Mouse (Mus musculus) liver, embryonic 14.5 days (tissue): Measurements from ENCODE around the gene Rel. TPM values are rescaled to one million over a fixed set of nuclear protein-coding genes. Genes with fewer than 3 reads are reported as not detected.
A peak's percentile ranks its signal among the peaks of the same experiment; 100 is the strongest.

Experiments used
- ATAC-seq: fragments of 200-750 bp; cut with Nextera tagmentation; 2 replicates; pipeline ENCODE4 v1.8.0; 2017; ENCODE audit warnings: moderate number of reproducible peaks, mild to moderate bottlenecking, moderate library complexity; ENCODE audit not compliant: insufficient read depth
- DNase-seq, 3 experiments: peaks; one replicate each; pipeline ENCODE4 v3.0.0-alpha.2; 2012 to 2013; ENCODE audit warnings: low read depth in 3 of 3, low spot score in 3 of 3
- H3K27ac ChIP-seq: fragments of 300-500 bp; sonication (generic); 2 replicates; pipeline ENCODE4 v1.5.1; 2014; ENCODE audit warnings: moderate library complexity, mild to moderate bottlenecking, control low read depth, inconsistent platforms
- H3K27me3 ChIP-seq: fragments of 300-500 bp; sonication (generic); 2 replicates; pipeline ENCODE4 v1.6.1; 2014; ENCODE audit warnings: mild to moderate bottlenecking, low read length, moderate library complexity; ENCODE audit not compliant: control insufficient read depth, insufficient read depth
- H3K36me3 ChIP-seq: fragments of 300-500 bp; sonication (generic); replicated peaks from 2 replicates; pipeline ENCODE4 v1.6.1; 2014; ENCODE audit warnings: low read depth; ENCODE audit not compliant: control insufficient read depth, insufficient read depth
- H3K4me1 ChIP-seq, 2 experiments: fragments of 200-500 bp in 1 of 2; fragments of 300-500 bp in 1 of 2; sonication (generic) in 1 of 2; replicated peaks; 2 replicates each; pipeline ENCODE4 v1.6.1; 2012 to 2014; ENCODE audit warnings: antibody characterized with exemption in 1 of 2, inconsistent platforms in 1 of 2, low read length in 1 of 2; ENCODE audit not compliant: control insufficient read depth in 2 of 2, insufficient read depth in 2 of 2
- H3K4me2 ChIP-seq: fragments of 300-500 bp; sonication (generic); 2 replicates; pipeline ENCODE4 v1.6.1; 2014; ENCODE audit warnings: low read depth, mild to moderate bottlenecking, control low read depth, moderate library complexity
- H3K4me3 ChIP-seq, 2 experiments: fragments of 200-500 bp in 1 of 2; fragments of 300-500 bp in 1 of 2; sonication (generic) in 1 of 2; 2 replicates each; pipeline ENCODE4 v1.5.1; 2012 to 2014; ENCODE audit warnings: low read depth in 2 of 2, low read length in 2 of 2, mild to moderate bottlenecking in 2 of 2, control low read depth in 1 of 2, inconsistent platforms in 1 of 2, moderate library complexity in 1 of 2; ENCODE audit not compliant: insufficient read depth in 1 of 2
- H3K9ac ChIP-seq: fragments of 300-500 bp; sonication (generic); replicated peaks from 2 replicates; pipeline ENCODE4 v1.6.1; 2014; ENCODE audit warnings: mild to moderate bottlenecking, control low read depth, moderate library complexity
- H3K9me3 ChIP-seq: fragments of 300-500 bp; sonication (generic); 2 replicates; pipeline ENCODE4 v1.6.1; 2016; ENCODE audit warnings: low read length, mixed read lengths; ENCODE audit not compliant: control insufficient read depth
- CTCF ChIP-seq: IDR thresholded peaks from 2 replicates; pipeline ENCODE4 v1.5.1; 2016; ENCODE audit warnings: antibody characterized with exemption, low read depth, control low read depth
- EP300 ChIP-seq: IDR thresholded peaks from 2 replicates; pipeline ENCODE4 v1.6.1; 2016; ENCODE audit warnings: antibody characterized with exemption, low read depth
- WGBS: fragments of 180-500 bp; shearing (Covaris S2); extraction: QIAGEN DNeasy Blood & Tissue Kit; methylation state at CpG from one replicate; pipeline ENCODE4 v1.1.7; 2014; ENCODE audit not compliant: insufficient replicate concordance; 5-methylcytosine and 5-hydroxymethylcytosine counted together
- polyA plus RNA-seq, 2 experiments: library from polyadenylated mRNA; depleted of rRNA in 1 of 2; stranded (reverse) in 1 of 2; unstranded in 1 of 2; fragments of >200 nt; fragmentation: Nextera tagmentation in 1 of 2; extraction: Ambion mirVana in 1 of 2; gene quantifications; 2 replicates each; pipeline versions ENCODE4 v1.2.1 to v1.2.3; 2012 to 2014

Gene Rel
- polyA plus RNA-seq (2012; rRNA removed), result 0.52 and 0.55 TPM in 2 replicates
- 0.37 and 0.52 TPM in 2 replicates for polyA plus RNA-seq (2014; fragmentation: Nextera tagmentation; extraction: Ambion mirVana)

GRCm38 (mm10) chr11:23770760-23771506 is at the start of gene Rel:
Gene Rel, minus strand, starts transcription at chr11:23770970.
- Histone ChIP-seq H3K4me3 (peak within 1 kb of the TSS; percentile 78 to 81), H3K4me1 (no peaks in the 10 kb centered on the region), H3K27ac (peak within 1 kb of the TSS; percentile 31; the same call in 1 of the 2 replicates), H3K9ac (peak within 1 kb of the TSS; percentile 65), H3K36me3 (no peaks in the 10 kb centered on the region), H3K4me2 (peak within 1 kb of the TSS; percentile 83), H3K27me3 (peaks cover 22% of the 10 kb centered on the region), H3K9me3 (no peaks in the 10 kb centered on the region)
- ATAC-seq (peak; percentile 82), DNase-seq (peak; percentile 35 to 55 (median 46))
- WGBS, result 0% methylated on average over 79 of the region's 88 CpGs
- no peak for TF ChIP-seq CTCF
- TF ChIP-seq EP300, result no peak

GRCm38 (mm10) chr11:23818745-23819144 is 48.0 kb upstream of the Rel start:
- H3K9me3 ChIP-seq, result no peaks in the 10 kb centered on the region
- no peak overlapping the region for H3K4me3 ChIP-seq
- DNase-seq (no peak), ATAC-seq (no peak)
- TF ChIP-seq CTCF (no peak), EP300 (no peak)
- no peaks in the 10 kb centered on the region for H3K4me1 ChIP-seq
- H3K27ac ChIP-seq, result no peak overlapping the region
- WGBS, result 16% methylated on average over 1 of the region's 1 CpGs
- no peaks in the 10 kb centered on the region for H3K27me3 ChIP-seq
- H3K9ac ChIP-seq, result no peak overlapping the region
- H3K36me3 ChIP-seq, result no peaks in the 10 kb centered on the region
- no peak overlapping the region for H3K4me2 ChIP-seq

DNA sequence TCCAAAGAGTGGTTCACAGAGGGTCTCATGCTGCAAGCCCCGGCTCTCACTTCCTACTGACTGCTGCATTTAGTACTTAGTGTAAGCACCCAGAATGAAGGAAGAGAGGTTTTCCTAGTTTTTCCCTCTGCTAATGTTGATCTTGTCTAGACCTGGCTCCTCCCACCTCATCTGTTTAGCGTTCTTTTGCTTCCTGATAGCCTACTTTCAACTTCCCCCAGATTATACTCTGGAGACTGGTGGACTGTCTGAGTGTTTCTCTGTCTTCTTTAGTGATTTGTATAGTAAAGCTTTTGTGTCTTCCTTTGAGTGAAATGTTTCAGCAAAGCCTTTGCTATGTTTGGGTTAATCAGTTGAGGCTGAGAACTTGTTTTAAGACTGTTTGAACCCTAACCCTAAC is 40.0 kb upstream of the Rel start:
- Histone ChIP-seq H3K27me3 (no peaks in the 10 kb centered on the region), H3K4me1 (no peaks in the 10 kb centered on the region), H3K36me3 (no peaks in the 10 kb centered on the region), H3K27ac (no peak overlapping the region), H3K4me2 (no peak overlapping the region), H3K9me3 (no peaks in the 10 kb centered on the region), H3K9ac (no peak overlapping the region), H3K4me3 (no peak overlapping the region)
- 42% methylated on average over 2 of the region's 2 CpGs for WGBS
- DNase-seq, result no peak
- TF ChIP-seq CTCF, result no peak
- ATAC-seq, result no peak

DNA sequence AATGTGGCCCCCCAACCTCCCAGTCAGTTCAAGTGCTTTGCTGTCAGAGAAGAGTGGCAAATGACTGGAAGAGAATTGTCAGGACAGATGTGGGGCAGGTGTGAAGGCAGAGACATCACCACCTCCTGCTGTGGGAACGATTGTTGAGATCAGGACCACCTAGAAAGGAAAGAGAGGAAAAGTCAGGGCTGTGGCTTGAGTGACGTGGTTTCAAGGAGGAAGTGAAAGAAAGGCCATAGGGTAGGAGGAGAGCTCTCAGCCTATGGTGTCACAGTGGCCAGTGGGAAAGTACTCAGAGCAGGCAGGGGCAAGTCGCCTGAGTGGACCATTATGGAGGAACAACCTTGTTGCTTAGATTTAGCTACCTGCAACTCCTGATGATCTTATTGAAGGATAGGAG is 34.9 kb upstream of the Rel start:
- no peak for ATAC-seq
- Histone ChIP-seq H3K9ac (no peak overlapping the region), H3K9me3 (no peaks in the 10 kb centered on the region), H3K36me3 (no peaks in the 10 kb centered on the region), H3K27me3 (no peaks in the 10 kb centered on the region), H3K4me2 (no peak overlapping the region), H3K27ac (no peak overlapping the region), H3K4me3 (no peak overlapping the region), H3K4me1 (no peaks in the 10 kb centered on the region)
- DNase-seq, result no peak
- 18% methylated on average over 3 of the region's 3 CpGs for WGBS
- TF ChIP-seq EP300, result no peak
- no peak for TF ChIP-seq CTCF

DNA sequence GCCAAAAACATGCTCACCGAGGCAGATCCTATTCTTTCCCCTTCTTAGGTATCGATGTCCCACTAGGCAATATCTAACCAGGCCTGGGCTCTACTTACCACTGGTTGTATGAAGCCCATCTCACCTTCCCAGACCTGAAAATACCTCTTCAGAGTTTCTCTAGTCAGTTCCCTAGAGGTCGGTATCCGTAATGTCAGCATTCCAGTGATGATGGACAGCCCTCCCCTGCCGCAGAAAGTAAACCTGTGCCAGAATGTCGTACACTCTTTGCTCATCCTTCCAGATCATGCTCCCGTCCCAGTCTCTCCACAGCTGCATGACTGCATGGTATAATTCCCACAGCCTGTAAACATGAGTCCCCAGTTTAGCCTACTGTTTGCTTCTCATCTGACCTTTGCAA is 32.4 kb upstream of the Rel start:
- 75% methylated on average over 7 of the region's 7 CpGs for WGBS

More for the DNA sequence above, 32.4 kb upstream of the Rel start:
- no peak overlapping the region for H3K27ac ChIP-seq
- no peak overlapping the region for H3K4me2 ChIP-seq
- H3K4me1 ChIP-seq, result no peaks in the 10 kb centered on the region
- no peaks in the 10 kb centered on the region for H3K27me3 ChIP-seq
- no peak for DNase-seq
- ATAC-seq, result no peak
- no peak for TF ChIP-seq EP300
- no peak overlapping the region for H3K4me3 ChIP-seq
- H3K9me3 ChIP-seq, result no peaks in the 10 kb centered on the region
- H3K36me3 ChIP-seq, result no peaks in the 10 kb centered on the region
- H3K9ac ChIP-seq, result no peak overlapping the region
